Mouse (Mus musculus) CD4-positive helper T cell, adult 2 months (primary cell): Measurements from ENCODE around the gene Ssbp3.
A peak's percentile ranks its signal among the peaks of the same experiment; 100 is the strongest.

Experiments used
- DNase-seq: peaks from one replicate; pipeline ENCODE4 v3.0.0-alpha.2; 2012; ENCODE audit warnings: low read depth, missing footprints, low spot score

The Ssbp3 gene

GRCm38 (mm10) chr4:106910201-106911172, at the start of gene Ssbp3:
Ssbp3 (plus strand) TSS chr4:106910701.
- DNase-seq, result peak; percentile 91

GRCm38 (mm10) chr4:106861871-106862270, 48.6 kb upstream of the Ssbp3 start:
- no peak for DNase-seq

GRCm38 (mm10) chr4:106862317-106862716, 48.2 kb upstream of the Ssbp3 start:
- DNase-seq, result no peak

- DNase-seq, result no peak
Measured at GRCm38 (mm10) chr4:106862767-106863370, 47.6 kb upstream of the Ssbp3 start.

- no peak for DNase-seq
Measured at GRCm38 (mm10) chr4:106865415-106866110, 44.9 kb upstream of the Ssbp3 start.

- DNase-seq, result no peak
Measured at GRCm38 (mm10) chr4:106866381-106866780, 44.1 kb upstream of the Ssbp3 start.

GRCm38 (mm10) chr4:106866845-106867244, 43.7 kb upstream of the Ssbp3 start:
- no peak for DNase-seq

GRCm38 (mm10) chr4:106868737-106869438, 41.6 kb upstream of the Ssbp3 start:
- peak; percentile 24 for DNase-seq

GRCm38 (mm10) chr4:106869539-106869951, 41.0 kb upstream of the Ssbp3 start:
- peak; percentile 74 for DNase-seq

- peak; percentile 74 for DNase-seq
Measured at GRCm38 (mm10) chr4:106870556-106870955, 39.9 kb upstream of the Ssbp3 start.

- no peak for DNase-seq
Measured at GRCm38 (mm10) chr4:106874501-106874900, 36.0 kb upstream of the Ssbp3 start.

GRCm38 (mm10) chr4:106881101-106881500, 29.4 kb upstream of the Ssbp3 start:
- DNase-seq, result no peak

- DNase-seq, result peak; percentile 20
Measured at GRCm38 (mm10) chr4:106883149-106883548, 27.4 kb upstream of the Ssbp3 start.

GRCm38 (mm10) chr4:106886307-106887085, 24.0 kb upstream of the Ssbp3 start:
- no peak for DNase-seq

GRCm38 (mm10) chr4:106896086-106896485, 14.4 kb upstream of the Ssbp3 start:
- DNase-seq, result no peak

- no peak for DNase-seq
Measured at GRCm38 (mm10) chr4:106898923-106899322, 11.6 kb upstream of the Ssbp3 start.

- DNase-seq, result no peak
Measured at GRCm38 (mm10) chr4:106899471-106899870, 11.0 kb upstream of the Ssbp3 start.

GRCm38 (mm10) chr4:106900718-106901117, 9.8 kb upstream of the Ssbp3 start:
- DNase-seq, result no peak

- no peak for DNase-seq
Measured at GRCm38 (mm10) chr4:106901610-106902009, 8.9 kb upstream of the Ssbp3 start.

- DNase-seq, result no peak
Measured at GRCm38 (mm10) chr4:106902157-106902556, 8.3 kb upstream of the Ssbp3 start.

GRCm38 (mm10) chr4:106905898-106906297, 4.6 kb upstream of the Ssbp3 start:
- no peak for DNase-seq
